Mouse (Mus musculus) CH12.LX (cell line): Measurements from ENCODE around the gene Tnnc1. TPM values are rescaled to one million over a fixed set of nuclear protein-coding genes. Genes with fewer than 3 reads are reported as not detected.

Source experiments
- DNase-seq: peaks from one replicate; pipeline ENCODE4 v3.0.0-alpha.2; 2013; ENCODE audit errors: extremely low read depth
- H3K27ac ChIP-seq: 2 replicates; pipeline ENCODE4 v1.5.1; 2012; ENCODE audit warnings: low read depth, mild to moderate bottlenecking, control low read depth, moderate library complexity; ENCODE audit not compliant: insufficient read depth
- H3K27me3 ChIP-seq: replicated peaks from 2 replicates; pipeline ENCODE3; 2012; ENCODE audit warnings: inconsistent platforms
- H3K36me3 ChIP-seq, 2 experiments: replicated peaks in 1 of 2; 2 replicates each; pipeline versions ENCODE3 to v1.6.1; 2012; ENCODE audit warnings: inconsistent platforms in 1 of 2, low read length in 1 of 2, mild to moderate bottlenecking in 1 of 2, mixed read lengths in 1 of 2, moderate library complexity in 1 of 2; ENCODE audit not compliant: control insufficient read depth in 1 of 2, insufficient read depth in 1 of 2
- H3K4me1 ChIP-seq, 2 experiments: 2 replicates each; pipeline ENCODE4 v1.6.1; 2012; ENCODE audit warnings: inconsistent platforms in 1 of 2, moderate library complexity in 1 of 2; ENCODE audit not compliant: insufficient read depth in 2 of 2, control insufficient read depth in 1 of 2
- H3K4me2 ChIP-seq: 2 replicates; pipeline ENCODE4 v1.6.1; 2012; ENCODE audit warnings: low read depth, mild to moderate bottlenecking, control low read depth; ENCODE audit not compliant: poor library complexity, insufficient read depth, severe bottlenecking
- H3K4me3 ChIP-seq, 3 experiments: fragments of 150-350 bp in 1 of 3; sonication (generic) in 1 of 3; replicated peaks in 1 of 3; 2 replicates each; pipeline versions ENCODE3 to v1.5.1; 2011 to 2012; ENCODE audit warnings: low read depth in 2 of 3, low read length in 2 of 3, mild to moderate bottlenecking in 2 of 3, moderate library complexity in 2 of 3, control low read depth in 1 of 3, improper control_type of control experiment in 1 of 3, inconsistent platforms in 1 of 3, mixed read lengths in 1 of 3; ENCODE audit not compliant: poor library complexity in 1 of 3
- H3K79me2 ChIP-seq: replicated peaks from 2 replicates; pipeline ENCODE4 v1.6.1; 2012; ENCODE audit warnings: mild to moderate bottlenecking, moderate library complexity; ENCODE audit not compliant: control insufficient read depth, poor library complexity, insufficient read depth, severe bottlenecking; ENCODE audit errors: extremely low read depth
- H3K9ac ChIP-seq: 2 replicates; pipeline ENCODE4 v1.6.1; 2012; ENCODE audit warnings: low read depth, mild to moderate bottlenecking, control low read depth, moderate library complexity; ENCODE audit not compliant: insufficient read depth
- H3K9me3 ChIP-seq: replicated peaks from 2 replicates; pipeline ENCODE3; 2012; ENCODE audit warnings: low read length, inconsistent platforms, mixed read lengths
- CHD1 ChIP-seq: IDR thresholded peaks from 2 replicates; pipeline ENCODE4 v1.6.1; 2012; ENCODE audit warnings: low read depth, low read length, improper control_type of control experiment, inconsistent platforms
- CHD2 ChIP-seq: IDR thresholded peaks from 2 replicates; pipeline ENCODE4 v1.6.1; 2011; ENCODE audit warnings: low read length, improper control_type of control experiment
- CTCF ChIP-seq, 2 experiments: IDR thresholded peaks in 1 of 2; conservative IDR thresholded peaks in 1 of 2; 2 replicates each; pipeline ENCODE4 v1.5.1; 2011 to 2012; ENCODE audit warnings: low read depth in 2 of 2, low read length in 2 of 2, improper control_type of control experiment in 1 of 2, inconsistent platforms in 1 of 2, mild to moderate bottlenecking in 1 of 2, moderate library complexity in 1 of 2
- ELF1 ChIP-seq: IDR thresholded peaks from 2 replicates; pipeline ENCODE4 v1.6.1; 2014; ENCODE audit warnings: low read depth, mild to moderate bottlenecking, inconsistent platforms, low read length, improper control_type of control experiment
- EP300 ChIP-seq: IDR thresholded peaks from 2 replicates; pipeline ENCODE4 v1.6.1; 2011; ENCODE audit warnings: low read length, improper control_type of control experiment
- ETS1 ChIP-seq: conservative IDR thresholded peaks from 2 replicates; pipeline ENCODE4 v1.6.1; 2012; ENCODE audit warnings: low read depth, mild to moderate bottlenecking, inconsistent platforms, low read length, improper control_type of control experiment, moderate library complexity
- GABPA ChIP-seq: IDR thresholded peaks from 2 replicates; pipeline ENCODE4 v1.6.1; 2012; ENCODE audit warnings: low read depth, low read length, improper control_type of control experiment, inconsistent platforms; ENCODE audit not compliant: insufficient replicate concordance
- HCFC1 ChIP-seq: IDR thresholded peaks from 2 replicates; pipeline ENCODE4 v1.6.1; 2012; ENCODE audit warnings: low read depth, mild to moderate bottlenecking, inconsistent platforms, low read length, improper control_type of control experiment
- IRF4 ChIP-seq: IDR thresholded peaks from 2 replicates; pipeline ENCODE4 v1.6.1; 2014; ENCODE audit warnings: low read depth, mild to moderate bottlenecking, inconsistent platforms, low read length, improper control_type of control experiment
- KAT2A ChIP-seq: IDR thresholded peaks from 2 replicates; pipeline ENCODE4 v1.6.1; 2012; ENCODE audit warnings: low read length, improper control_type of control experiment, inconsistent platforms; ENCODE audit not compliant: insufficient replicate concordance
- MAX ChIP-seq: IDR thresholded peaks from 2 replicates; pipeline ENCODE4 v1.6.1; 2011; ENCODE audit warnings: low read length, improper control_type of control experiment
- MEF2A ChIP-seq: IDR thresholded peaks from 2 replicates; pipeline ENCODE4 v1.6.1; 2014; ENCODE audit warnings: low read depth, mild to moderate bottlenecking, inconsistent platforms, low read length, improper control_type of control experiment, borderline replicate concordance
- MXI1 ChIP-seq: IDR thresholded peaks from 2 replicates; pipeline ENCODE4 v1.6.1; 2011; ENCODE audit warnings: mild to moderate bottlenecking, low read depth, low read length, improper control_type of control experiment
- MYC ChIP-seq: IDR thresholded peaks from 2 replicates; pipeline ENCODE4 v1.6.1; 2011; ENCODE audit warnings: low read depth, mild to moderate bottlenecking, improper control_type of control experiment, low read length
- NELFE ChIP-seq: IDR thresholded peaks from 2 replicates; pipeline ENCODE4 v1.6.1; 2011; ENCODE audit warnings: low read depth, low read length, improper control_type of control experiment
- NRF1 ChIP-seq: IDR thresholded peaks from 2 replicates; pipeline ENCODE4 v1.6.1; 2014; ENCODE audit warnings: low read depth, mild to moderate bottlenecking, inconsistent platforms, low read length, improper control_type of control experiment, moderate library complexity
- RAD21 ChIP-seq: IDR thresholded peaks from 2 replicates; pipeline ENCODE4 v1.6.1; 2011; ENCODE audit warnings: low read depth, mild to moderate bottlenecking, low read length, improper control_type of control experiment, moderate library complexity
- SMC3 ChIP-seq: IDR thresholded peaks from 2 replicates; pipeline ENCODE4 v1.6.1; 2011; ENCODE audit warnings: low read depth, low read length, improper control_type of control experiment
- TBP ChIP-seq: conservative IDR thresholded peaks from 2 replicates; pipeline ENCODE4 v1.6.1; 2011; ENCODE audit warnings: low read depth, low read length, improper control_type of control experiment
- TCF12 ChIP-seq: IDR thresholded peaks from 2 replicates; pipeline ENCODE4 v1.6.1; 2014; ENCODE audit warnings: low read depth, mild to moderate bottlenecking, inconsistent platforms, low read length, improper control_type of control experiment
- ZC3H11A ChIP-seq: IDR thresholded peaks from 2 replicates; pipeline ENCODE4 v1.6.1; 2012; ENCODE audit warnings: low read depth, mild to moderate bottlenecking, inconsistent platforms, low read length, improper control_type of control experiment
- ZKSCAN1 ChIP-seq: IDR thresholded peaks from 2 replicates; pipeline ENCODE4 v1.6.1; 2012; ENCODE audit warnings: low read depth, inconsistent platforms, low read length, improper control_type of control experiment, borderline replicate concordance
- ZNF384 ChIP-seq: IDR thresholded peaks from 2 replicates; pipeline ENCODE4 v1.6.1; 2012; ENCODE audit warnings: low read depth, low read length, improper control_type of control experiment, inconsistent platforms
- dilution Hi-C: fragments of 300-500 bp; cut with MboI; formaldehyde crosslinking; loops from 2 replicates; pipeline ENCODE4 v1.14.3; 2020; ENCODE audit warnings: low sequenced_read_pairs; ENCODE audit not compliant: extremely low pct_unique_long_range_greater_than_20kb, extremely low pct_ligation_motif_present
- in situ Hi-C: fragments of 300-500 bp; cut with MboI; formaldehyde crosslinking; loops from 3 replicates; pipeline ENCODE4 v1.14.3; 2019; ENCODE audit warnings: low sequenced_read_pairs, low pct_ligation_motif_present, low pct_unique_long_range_greater_than_20kb, mixed read lengths
- polyA plus RNA-seq: library from polyadenylated mRNA; unstranded; fragments of >175 nt; gene quantifications from 2 replicates; pipeline ENCODE4 v1.2.1, GENCODE M21; 2012; ENCODE audit warnings: low read depth; ENCODE audit not compliant: insufficient read length
- total RNA-seq, 2 experiments: library from RNA; depleted of rRNA; stranded (reverse); fragments of 300-350 nt in 1 of 2; fragments of >200 nt in 1 of 2; gene quantifications; 2 replicates each; pipeline ENCODE4 v1.2.3; 2012 to 2014

Tnnc1 gene
- total and polyA plus RNA-seq, 3 experiments: 0.25 to 0.66 (median 0.63) TPM

GRCm38 (mm10) chr14:31233070-31233995 lies 25.2 kb downstream of the Tnnc1 start:
- H3K9me3 ChIP-seq: no peaks in the 10 kb centered on the region
- no peak overlapping the region for H3K9ac ChIP-seq
- no peaks in the 10 kb centered on the region for H3K79me2 ChIP-seq
- TF ChIP-seq IRF4: no peak
- TF ChIP-seq MYC: 0 out of 2 replicates have a peak, but pooled peaks have one; percentile 41
- no peak for TF ChIP-seq EP300
- dilution Hi-C loops: no loop called here
- H3K27ac ChIP-seq: no peak overlapping the region
- peaks cover 14% of the 10 kb centered on the region for H3K27me3 ChIP-seq
- DNase-seq: no peak
- no peak overlapping the region for H3K4me2 ChIP-seq
- H3K36me3 ChIP-seq: peaks cover 0 to 13% of the 10 kb centered on the region in 2 experiments
- peaks cover 13 to 31% of the 10 kb centered on the region in 2 experiments for H3K4me1 ChIP-seq
- in situ Hi-C loops: no loop called here
- H3K4me3 ChIP-seq: no peak overlapping the region

DNA sequence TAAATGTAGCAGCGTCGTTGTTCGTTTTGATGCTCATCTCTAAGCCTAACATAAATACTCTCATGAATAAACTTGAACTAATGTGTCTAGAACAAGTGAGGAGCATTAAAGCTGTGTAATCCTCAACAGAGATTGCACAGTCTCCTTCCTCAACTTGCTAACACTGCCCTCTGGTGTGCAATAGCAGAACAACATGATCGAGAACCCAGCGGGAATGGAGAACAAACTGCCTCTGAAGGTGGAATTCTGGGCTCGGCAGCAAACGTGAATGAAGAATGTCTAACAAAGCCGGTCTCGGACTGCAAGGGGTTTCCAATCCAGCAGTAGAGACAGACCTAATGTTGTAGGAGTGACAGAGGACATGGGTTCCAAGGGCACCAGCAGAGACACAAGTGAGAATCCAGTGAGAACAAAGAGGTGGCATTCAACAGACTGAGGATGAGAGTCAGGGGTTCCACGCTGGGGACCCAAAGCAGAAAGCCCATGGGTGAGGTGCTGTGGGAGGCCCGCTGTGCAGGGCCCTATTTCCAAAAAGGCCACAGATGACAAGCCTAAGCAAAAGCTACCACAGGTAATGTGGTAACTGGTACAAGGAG lies 26.0 kb downstream of the Tnnc1 start:
- Histone ChIP-seq H3K4me2 (no peak overlapping the region), H3K27me3 (peaks cover 14% of the 10 kb centered on the region), H3K9me3 (no peaks in the 10 kb centered on the region), H3K4me3 (no peak overlapping the region), H3K79me2 (no peaks in the 10 kb centered on the region), H3K9ac (peak overlapping the region; percentile 37), H3K4me1 (peaks cover 7 to 23% of the 10 kb centered on the region in 2 experiments), H3K27ac (no peak overlapping the region), H3K36me3 (peaks cover 0 to 20% of the 10 kb centered on the region in 2 experiments)
- in situ Hi-C loops: no loop called here
- no peak for TF ChIP-seq ETS1
- no peak for TF ChIP-seq MYC
- TF ChIP-seq NELFE: no peak; the same call in 1 of the 2 replicates
- TF ChIP-seq MEF2A: no peak
- no peak for TF ChIP-seq GABPA
- no peak for TF ChIP-seq ELF1
- TF ChIP-seq KAT2A: no peak
- peak; percentile 90 to 94 for TF ChIP-seq CTCF (conservative IDR thresholded peaks at IDR 0.05 in 1 of 2, IDR thresholded peaks at IDR 0.05 in 1 of 2; ENCODE audit: low read depth in 2 of 2, low read length in 2 of 2)
- no peak for TF ChIP-seq TBP
- TF ChIP-seq TCF12: no peak
- no peak for TF ChIP-seq CHD2
- no peak for TF ChIP-seq MXI1
- TF ChIP-seq CHD1: no peak
- no peak for TF ChIP-seq ZKSCAN1
- no peak for TF ChIP-seq MAX
- TF ChIP-seq NRF1: no peak
- no peak for TF ChIP-seq HCFC1
- no peak for TF ChIP-seq ZNF384
- TF ChIP-seq ZC3H11A: peak; percentile 43; the same call in 1 of the 2 replicates
- peak; percentile 84 for TF ChIP-seq RAD21
- no peak for TF ChIP-seq IRF4
- TF ChIP-seq SMC3: peak; percentile 96
- dilution Hi-C loops: no loop called here
- DNase-seq: peak; percentile 76
